Mouse (Mus musculus) hindbrain, embryonic 16.5 days (tissue): ENCODE results near the gene Gm17662. TPM values are rescaled to one million over a fixed set of nuclear protein-coding genes. Genes with fewer than 3 reads are reported as not detected.

Experiments
- ATAC-seq: fragments of 200-750 bp; cut with Nextera tagmentation; 2 replicates; pipeline ENCODE4 v1.8.0; 2017; ENCODE audit warnings: moderate TSS enrichment, moderate library complexity
- H3K27ac ChIP-seq: fragments of 300-500 bp; sonication (generic); 2 replicates; pipeline ENCODE4 v1.5.1; 2014; ENCODE audit warnings: low read depth, mild to moderate bottlenecking, control low read depth, low read length, moderate library complexity
- H3K27me3 ChIP-seq: fragments of 300-500 bp; sonication (generic); replicated peaks from 2 replicates; pipeline ENCODE4 v1.6.1; 2014; ENCODE audit warnings: low read length; ENCODE audit not compliant: control insufficient read depth, insufficient read depth
- H3K36me3 ChIP-seq: fragments of 300-500 bp; sonication (generic); 2 replicates; pipeline ENCODE4 v1.6.1; 2014; ENCODE audit warnings: mild to moderate bottlenecking, low read length, moderate library complexity, mixed read lengths; ENCODE audit not compliant: control insufficient read depth, insufficient read depth
- H3K4me1 ChIP-seq: fragments of 300-500 bp; sonication (generic); 2 replicates; pipeline ENCODE4 v1.6.1; 2014; ENCODE audit warnings: low read depth, low read length; ENCODE audit not compliant: control insufficient read depth, insufficient read depth
- H3K4me2 ChIP-seq: fragments of 300-500 bp; sonication (generic); 2 replicates; pipeline ENCODE4 v1.6.1; 2014; ENCODE audit warnings: mild to moderate bottlenecking, low read length, control low read depth, moderate library complexity
- H3K4me3 ChIP-seq: fragments of 300-500 bp; sonication (generic); 2 replicates; pipeline ENCODE4 v1.5.1; 2014; ENCODE audit warnings: mild to moderate bottlenecking, low read length, control low read depth, moderate library complexity
- H3K9ac ChIP-seq: fragments of 300-500 bp; sonication (generic); 2 replicates; pipeline ENCODE4 v1.6.1; 2014; ENCODE audit warnings: low read depth, mild to moderate bottlenecking, control low read depth, low read length, moderate library complexity
- H3K9me3 ChIP-seq: fragments of 300-500 bp; sonication (generic); 2 replicates; pipeline ENCODE4 v1.6.1; 2014; ENCODE audit warnings: mild to moderate bottlenecking, low read length, moderate library complexity; ENCODE audit not compliant: control insufficient read depth
- WGBS: fragments of 180-500 bp; shearing (Covaris S2); extraction: QIAGEN DNeasy Blood & Tissue Kit; methylation state at CpG from one replicate; pipeline ENCODE4 v1.1.7; 2014; 5-methylcytosine and 5-hydroxymethylcytosine counted together
- polyA plus RNA-seq: library from polyadenylated mRNA; unstranded; fragments of >200 nt; fragmentation: Nextera tagmentation; extraction: Ambion mirVana; gene quantifications from 2 replicates; pipeline ENCODE4 v1.2.1, GENCODE M21; 2015

Gene Gm17662
- polyA plus RNA-seq, 1 experiment from 2014 or later, result not detected

DNA sequence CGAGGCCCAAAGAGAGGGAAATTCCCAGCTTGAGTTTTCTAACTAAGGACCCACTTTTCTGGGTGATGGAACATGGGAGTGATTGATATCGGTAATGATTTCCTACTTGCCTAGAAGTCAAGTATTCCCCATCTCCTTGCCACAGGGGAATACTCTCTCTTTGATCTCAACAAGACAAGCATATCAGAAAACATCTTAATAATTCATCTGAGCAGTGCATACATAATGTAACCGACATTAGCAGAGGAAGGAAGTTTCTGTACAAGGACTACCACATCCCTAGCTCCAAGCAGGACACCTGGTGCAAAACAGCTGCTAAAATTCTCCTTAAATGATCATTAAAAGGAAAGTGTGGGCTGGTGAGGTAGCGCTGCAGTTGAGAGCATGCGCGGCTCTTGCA lies 47.9 kb downstream of the Gm17662 start:
- ATAC-seq, result no peak
- Histone ChIP-seq H3K9ac (no peak overlapping the region), H3K4me1 (no peaks in the 10 kb centered on the region), H3K9me3 (no peaks in the 10 kb centered on the region), H3K4me2 (no peak overlapping the region), H3K27ac (no peak overlapping the region), H3K4me3 (no peak overlapping the region), H3K27me3 (no peaks in the 10 kb centered on the region), H3K36me3 (no peaks in the 10 kb centered on the region)
- 92% methylated on average over 6 of the region's 6 CpGs for WGBS

Other genes with a start within 250 kb of the Gm17662 start
- not detected in 2 replicates for gene C8b, start 91.0 kb upstream of the Gm17662 start, polyA plus RNA-seq
- not detected in 2 replicates for gene C8a, start 19.1 kb downstream of the Gm17662 start, polyA plus RNA-seq
- 0.11 and 0.16 TPM in 2 replicates for gene Fyb2, start 56.1 kb downstream of the Gm17662 start, polyA plus RNA-seq